Mouse (Mus musculus): ENCODE measurements around the gene Ccdc8. TPM values are rescaled to one million over a fixed set of nuclear protein-coding genes. Genes with fewer than 3 reads are reported as not detected.
"Not testable (repeated sequence)": the region's sequence is repeated elsewhere in the genome, so short reads cannot be mapped to it uniquely, and the experiment has no call there.

The Ccdc8 gene
- 1 to 10 TPM; 5.9 to 6.3 TPM for total RNA-seq (2021)

- intact Hi-C loops (cut with DNase I): no loop called here
- DNase-seq: no peak
Observed at GRCm38 (mm10) chr7:16992451-16992807, at the start of gene Ccdc8. TSS of gene Ccdc8 (plus strand) at chr7:16992708.

GRCm38 (mm10) chr7:16942861-16943260 is 49.6 kb upstream of the Ccdc8 start:
- DNase-seq: no peak
- intact Hi-C loops (cut with DNase I): no loop called here

- intact Hi-C loops (cut with DNase I): no loop called here
- DNase-seq: peak; percentile 73 to 77
Observed at GRCm38 (mm10) chr7:16944061-16944807, 48.3 kb upstream of the Ccdc8 start, which contains the start of gene Pnmal2. TSS of gene Pnmal2 (plus strand) at chr7:16944682.

GRCm38 (mm10) chr7:16944808-16945315 is 47.6 kb upstream of the Ccdc8 start:
- intact Hi-C loops (cut with DNase I): no loop called here
- DNase-seq: no peak

GRCm38 (mm10) chr7:16945419-16945818 is 47.1 kb upstream of the Ccdc8 start:
- intact Hi-C loops (cut with DNase I): no loop called here
- peak in 1 of 2 experiments; percentile 18 for DNase-seq

GRCm38 (mm10) chr7:16946441-16947348 is 45.8 kb upstream of the Ccdc8 start:
- peak; percentile 39 for DNase-seq
- intact Hi-C loops (cut with DNase I): no loop called here

- intact Hi-C loops (cut with DNase I): no loop called here
- DNase-seq: peak in 1 of 2 experiments; percentile 14
Observed at GRCm38 (mm10) chr7:16947349-16947895, 45.1 kb upstream of the Ccdc8 start.

- peak; percentile 43 to 53 for DNase-seq
- intact Hi-C loops (cut with DNase I): no loop called here
Observed at GRCm38 (mm10) chr7:16947959-16948361, 44.5 kb upstream of the Ccdc8 start.

GRCm38 (mm10) chr7:16948923-16949458 is 43.5 kb upstream of the Ccdc8 start:
- no peak for DNase-seq
- intact Hi-C loops (cut with DNase I): no loop called here

- intact Hi-C loops (cut with DNase I): loop anchor here (1.0 to 2.0 kb wide), 3 partner anchors 18 to 117 kb away; no protein-coding TSS in a partner anchor
Observed at GRCm38 (mm10) chr7:16949908-16950841, 42.3 kb upstream of the Ccdc8 start.

GRCm38 (mm10) chr7:16950861-16951635 is 41.5 kb upstream of the Ccdc8 start:
- DNase-seq: peak; percentile 79 to 81
- intact Hi-C loops (cut with DNase I): loop anchor here (1.0 to 2.0 kb wide), 4 partner anchors 19 to 116 kb away; no protein-coding TSS in a partner anchor

More at GRCm38 (mm10) chr7:16949908-16950841, 42.3 kb upstream of the Ccdc8 start:
- DNase-seq: peak; percentile 77 to 80

- DNase-seq; intact Hi-C loops (cut with DNase I): not testable (repeated sequence)
Observed at GRCm38 (mm10) chr7:16953776-16954175, 38.7 kb upstream of the Ccdc8 start.

GRCm38 (mm10) chr7:16955712-16956111 is 36.8 kb upstream of the Ccdc8 start:
- no peak for DNase-seq

GRCm38 (mm10) chr7:16956410-16957265 is 35.9 kb upstream of the Ccdc8 start:
- intact Hi-C loops (cut with DNase I): no loop called here
- DNase-seq: no peak

More at GRCm38 (mm10) chr7:16955712-16956111, 36.8 kb upstream of the Ccdc8 start:
- intact Hi-C loops (cut with DNase I): no loop called here

- intact Hi-C loops (cut with DNase I): no loop called here
- DNase-seq: no peak
Observed at GRCm38 (mm10) chr7:16959539-16960187, 32.8 kb upstream of the Ccdc8 start, which contains the start of gene Pnmal1. TSS of gene Pnmal1 (plus strand) at chr7:16959679.

- intact Hi-C loops (cut with DNase I): no loop called here
- no peak for DNase-seq
Observed at GRCm38 (mm10) chr7:16961678-16962077, 30.8 kb upstream of the Ccdc8 start.

GRCm38 (mm10) chr7:16968414-16968813 is 24.1 kb upstream of the Ccdc8 start:
- intact Hi-C loops (cut with DNase I): no loop called here
- no peak for DNase-seq

All from heart, postnatal 36 days (tissue).